Mouse (Mus musculus): ENCODE results near the gene Fam174a. TPM values are rescaled to one million over a fixed set of nuclear protein-coding genes. Genes with fewer than 3 reads are reported as not detected.
A peak's percentile ranks its signal among the peaks of the same experiment; 100 is the strongest.

The Fam174a gene
- 20.4 and 24.5 TPM in 2 replicates for polyA plus RNA-seq (2015; fragmentation: Nextera tagmentation; extraction: Ambion mirVana)

DNA sequence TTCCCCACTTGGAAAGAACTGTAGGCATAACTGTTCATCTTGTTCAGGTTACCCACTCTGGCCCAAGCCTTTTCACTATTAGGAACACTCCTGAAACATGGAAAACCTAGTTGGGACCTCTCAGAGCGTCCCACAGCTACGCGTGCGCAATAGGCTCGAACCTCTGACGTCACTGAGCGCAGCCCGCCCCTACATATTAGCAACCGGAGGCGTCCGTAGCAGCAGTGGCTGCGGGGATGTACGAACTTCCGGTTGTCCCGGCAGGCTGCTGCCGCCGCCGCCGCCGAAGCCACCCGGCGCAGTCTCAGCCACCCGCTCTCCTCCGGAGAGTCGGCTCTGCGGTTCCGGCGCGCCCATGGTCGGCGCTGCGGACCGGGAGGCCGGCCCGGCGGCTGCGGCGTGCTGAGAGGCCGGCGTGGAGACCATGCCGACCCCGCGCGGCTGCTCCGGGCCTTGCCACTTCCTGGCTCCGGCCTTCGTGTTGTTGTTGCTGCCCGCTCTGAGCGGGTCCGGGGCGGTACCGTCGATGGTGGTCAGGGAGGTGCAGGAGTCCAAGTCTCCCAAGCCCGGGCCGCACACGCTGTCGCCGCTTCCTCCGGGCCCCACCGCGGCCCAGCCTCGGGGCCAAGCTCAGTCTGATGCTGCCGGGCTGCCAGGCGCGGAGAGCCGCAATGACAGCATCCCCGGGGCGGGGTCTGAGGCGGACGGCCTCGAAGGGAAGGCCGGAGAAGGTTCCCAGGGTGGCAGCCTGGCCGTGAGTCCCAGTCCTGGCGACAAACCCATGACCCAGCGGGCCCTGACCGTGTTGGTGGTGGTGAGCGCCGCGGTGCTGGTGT is at the start of gene Fam174a:
Gene Fam174a, plus strand, starts transcription at position 231 of the 836 bp plus-strand sequence.
- peak within 1 kb of the TSS; percentile 68 for H3K4me3 ChIP-seq (replicated peaks)
- peaks cover 17% of the 10 kb centered on the region for H3K4me1 ChIP-seq (replicated peaks)
- H3K9me3 ChIP-seq: no peaks in the 10 kb centered on the region
- no peaks in the 10 kb centered on the region for H3K36me3 ChIP-seq
- WGBS: under 1% methylated on average over 71 of the region's 79 CpGs
- no peaks in the 10 kb centered on the region for H3K27me3 ChIP-seq
- H3K9ac ChIP-seq (replicated peaks): peak within 1 kb of the TSS; percentile 83
- H3K27ac ChIP-seq: peak within 1 kb of the TSS; percentile 87
- peak; percentile 100 for ATAC-seq
- H3K4me2 ChIP-seq (replicated peaks): peak within 1 kb of the TSS; percentile 92

GRCm38 (mm10) chr1:95263843-95264242 is 49.6 kb upstream of the Fam174a start:
- Histone ChIP-seq H3K9me3 (no peaks in the 10 kb centered on the region), H3K4me3 (replicated peaks) (no peak overlapping the region), H3K36me3 (no peaks in the 10 kb centered on the region), H3K9ac (replicated peaks) (no peak overlapping the region), H3K4me2 (replicated peaks) (no peak overlapping the region), H3K27me3 (no peaks in the 10 kb centered on the region), H3K4me1 (replicated peaks) (0 out of 2 replicates have a peak, but pooled peaks cover 4% of the 10 kb centered on the region), H3K27ac (no peak overlapping the region)
- 11% methylated on average over 2 of the region's 2 CpGs for WGBS
- no peak for ATAC-seq

- no peak overlapping the region for H3K27ac ChIP-seq
- H3K9me3 ChIP-seq: no peaks in the 10 kb centered on the region
- H3K4me3 ChIP-seq (replicated peaks): no peak overlapping the region
- H3K27me3 ChIP-seq: no peaks in the 10 kb centered on the region
- no peaks in the 10 kb centered on the region for H3K36me3 ChIP-seq
- 63% methylated on average over 13 of the region's 13 CpGs for WGBS
- no peak for ATAC-seq
- no peak overlapping the region for H3K9ac ChIP-seq (replicated peaks)
- 0 out of 2 replicates have a peak, but pooled peaks cover 4% of the 10 kb centered on the region for H3K4me1 ChIP-seq (replicated peaks)
- no peak overlapping the region for H3K4me2 ChIP-seq (replicated peaks)
Measured at GRCm38 (mm10) chr1:95267950-95268724, 45.3 kb upstream of the Fam174a start.

DNA sequence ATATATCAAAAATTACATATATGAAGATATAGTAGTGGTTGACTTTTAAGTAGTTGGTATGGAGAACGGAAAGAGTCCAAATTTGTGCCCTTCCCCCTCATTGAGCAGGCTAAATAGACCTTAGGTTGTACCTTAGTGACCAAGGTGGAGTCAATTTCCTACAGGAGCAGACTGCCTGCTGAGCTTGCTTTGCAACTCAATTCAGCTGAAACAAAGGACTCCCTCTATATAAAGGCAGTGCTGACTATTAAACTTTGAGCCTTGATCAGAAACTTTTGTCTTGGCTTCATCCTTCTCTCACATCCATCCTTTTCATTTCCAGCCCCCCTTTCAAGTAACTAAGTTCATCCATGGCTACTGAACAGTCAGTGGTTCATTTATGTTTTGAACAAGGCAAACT is 40.1 kb upstream of the Fam174a start:
- H3K4me2 ChIP-seq (replicated peaks): no peak overlapping the region
- H3K4me3 ChIP-seq (replicated peaks): no peak overlapping the region
- no peak for ATAC-seq
- H3K9ac ChIP-seq (replicated peaks): no peak overlapping the region
- no peaks in the 10 kb centered on the region for H3K9me3 ChIP-seq
- H3K27ac ChIP-seq: no peak overlapping the region
- WGBS: 40% methylated on average over 1 of the region's 1 CpGs
- no peaks in the 10 kb centered on the region for H3K4me1 ChIP-seq (replicated peaks)
- H3K27me3 ChIP-seq: no peaks in the 10 kb centered on the region
- H3K36me3 ChIP-seq: no peaks in the 10 kb centered on the region

DNA sequence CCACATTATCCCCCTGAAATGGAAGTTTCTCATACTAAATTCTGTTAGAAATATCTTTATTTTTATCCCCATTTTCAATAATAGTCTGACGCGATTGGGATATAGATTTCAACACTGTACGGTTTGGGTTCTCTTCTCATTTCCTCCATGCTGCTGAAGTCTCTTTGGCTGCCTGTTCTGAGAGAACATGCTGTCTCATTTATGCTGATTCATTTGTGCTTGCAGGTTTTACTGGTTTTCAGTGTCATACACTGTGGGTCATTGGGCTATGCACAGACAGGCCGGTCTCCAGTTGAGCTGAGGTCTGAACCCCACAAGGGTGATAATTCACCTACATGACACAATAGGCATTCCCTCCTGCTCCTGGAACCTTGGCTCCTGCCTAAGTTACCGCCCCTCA is 5.1 kb upstream of the Fam174a start:
- 84% methylated on average over 5 of the region's 5 CpGs for WGBS
- H3K27ac ChIP-seq: no peak overlapping the region
- H3K9ac ChIP-seq (replicated peaks): no peak overlapping the region
- no peak overlapping the region for H3K4me3 ChIP-seq (replicated peaks)
- H3K9me3 ChIP-seq: no peaks in the 10 kb centered on the region
- no peak overlapping the region for H3K4me2 ChIP-seq (replicated peaks)
- no peaks in the 10 kb centered on the region for H3K4me1 ChIP-seq (replicated peaks)
- H3K27me3 ChIP-seq: no peaks in the 10 kb centered on the region
- ATAC-seq: no peak
- no peaks in the 10 kb centered on the region for H3K36me3 ChIP-seq

GRCm38 (mm10) chr1:95314229-95314555 is 769 bp downstream of the Fam174a start:
- no peak for ATAC-seq
- Histone ChIP-seq H3K27ac (peak overlapping the region; percentile 87), H3K4me2 (replicated peaks) (peak overlapping the region; percentile 92), H3K4me3 (replicated peaks) (peak overlapping the region; percentile 68), H3K4me1 (replicated peaks) (peaks cover 17% of the 10 kb centered on the region), H3K9me3 (no peaks in the 10 kb centered on the region), H3K9ac (replicated peaks) (peak overlapping the region; percentile 83), H3K36me3 (no peaks in the 10 kb centered on the region), H3K27me3 (no peaks in the 10 kb centered on the region)
- WGBS: under 1% methylated on average over 6 of the region's 6 CpGs

- WGBS: 85% methylated on average over 6 of the region's 6 CpGs
Measured at GRCm38 (mm10) chr1:95315981-95316380, 2.6 kb downstream of the Fam174a start.

GRCm38 (mm10) chr1:95322219-95322618 is 8.8 kb downstream of the Fam174a start:
- H3K4me3 ChIP-seq (replicated peaks): no peak overlapping the region
- no peak overlapping the region for H3K9ac ChIP-seq (replicated peaks)
- H3K9me3 ChIP-seq: no peaks in the 10 kb centered on the region
- no peak overlapping the region for H3K4me2 ChIP-seq (replicated peaks)
- ATAC-seq: peak; percentile 17; the same call in 1 of the 2 replicates
- no peaks in the 10 kb centered on the region for H3K27me3 ChIP-seq
- WGBS: 96% methylated on average over 2 of the region's 2 CpGs
- no peak overlapping the region for H3K27ac ChIP-seq
- H3K4me1 ChIP-seq (replicated peaks): no peaks in the 10 kb centered on the region
- H3K36me3 ChIP-seq: peaks cover 15% of the 10 kb centered on the region

More at GRCm38 (mm10) chr1:95315981-95316380, 2.6 kb downstream of the Fam174a start:
- Histone ChIP-seq H3K36me3 (no peaks in the 10 kb centered on the region), H3K4me2 (replicated peaks) (no peak overlapping the region), H3K9ac (replicated peaks) (no peak overlapping the region), H3K27ac (no peak overlapping the region), H3K4me3 (replicated peaks) (no peak overlapping the region), H3K27me3 (no peaks in the 10 kb centered on the region), H3K4me1 (replicated peaks) (peaks cover 17% of the 10 kb centered on the region), H3K9me3 (no peaks in the 10 kb centered on the region)
- ATAC-seq: no peak

- Histone ChIP-seq H3K4me3 (replicated peaks) (no peak overlapping the region), H3K27ac (no peak overlapping the region), H3K9me3 (no peaks in the 10 kb centered on the region), H3K9ac (replicated peaks) (no peak overlapping the region), H3K4me2 (replicated peaks) (no peak overlapping the region), H3K4me1 (replicated peaks) (no peaks in the 10 kb centered on the region), H3K27me3 (no peaks in the 10 kb centered on the region), H3K36me3 (peaks cover 16% of the 10 kb centered on the region)
- no peak for ATAC-seq
- WGBS: 86% methylated on average over 7 of the region's 7 CpGs
Measured at GRCm38 (mm10) chr1:95323004-95323403, 9.6 kb downstream of the Fam174a start.

GRCm38 (mm10) chr1:95326856-95327255 is 13.4 kb downstream of the Fam174a start:
- Histone ChIP-seq H3K27ac (no peak overlapping the region), H3K4me3 (replicated peaks) (no peak overlapping the region), H3K36me3 (peaks cover 16% of the 10 kb centered on the region), H3K27me3 (no peaks in the 10 kb centered on the region), H3K4me1 (replicated peaks) (no peaks in the 10 kb centered on the region), H3K9ac (replicated peaks) (no peak overlapping the region), H3K9me3 (no peaks in the 10 kb centered on the region), H3K4me2 (replicated peaks) (no peak overlapping the region)
- ATAC-seq: no peak

- Histone ChIP-seq H3K27me3 (no peaks in the 10 kb centered on the region), H3K4me3 (replicated peaks) (no peak overlapping the region), H3K9ac (replicated peaks) (no peak overlapping the region), H3K36me3 (no peaks in the 10 kb centered on the region), H3K4me2 (replicated peaks) (no peak overlapping the region), H3K9me3 (no peaks in the 10 kb centered on the region; the same call in 1 of the 2 replicates), H3K27ac (no peak overlapping the region), H3K4me1 (replicated peaks) (no peaks in the 10 kb centered on the region)
- no peak for ATAC-seq
Measured at GRCm38 (mm10) chr1:95339618-95340017, 26.2 kb downstream of the Fam174a start.

- no peak overlapping the region for H3K4me2 ChIP-seq (replicated peaks)
- no peak overlapping the region for H3K27ac ChIP-seq
- H3K9ac ChIP-seq (replicated peaks): no peak overlapping the region
- H3K4me3 ChIP-seq (replicated peaks): no peak overlapping the region
- no peaks in the 10 kb centered on the region for H3K27me3 ChIP-seq
- no peaks in the 10 kb centered on the region for H3K4me1 ChIP-seq (replicated peaks)
- no peaks in the 10 kb centered on the region for H3K9me3 ChIP-seq
- ATAC-seq: no peak
- H3K36me3 ChIP-seq: no peaks in the 10 kb centered on the region
Measured at GRCm38 (mm10) chr1:95342242-95342641, 28.8 kb downstream of the Fam174a start.
